Mouse (Mus musculus) thymus, postnatal 10 days (tissue): Measurements from ENCODE around the gene Zkscan6.

Source experiments
- DNase-seq, 2 experiments: peaks; one replicate each; pipeline ENCODE4 v3.0.0; 2021; ENCODE audit warnings: low spot score in 2 of 2

The Zkscan6 gene

GRCm38 (mm10) chr11:65806909-65807504 is at the start of gene Zkscan6:
Zkscan6 (plus strand) TSS chr11:65807175.
- peak; percentile 83 to 84 for DNase-seq

GRCm38 (mm10) chr11:65759350-65759749 is 47.6 kb upstream of the Zkscan6 start:
- no peak for DNase-seq

- no peak for DNase-seq
Measured at GRCm38 (mm10) chr11:65760912-65761311, 46.1 kb upstream of the Zkscan6 start.

GRCm38 (mm10) chr11:65768445-65768844 is 38.5 kb upstream of the Zkscan6 start:
- no peak for DNase-seq

- DNase-seq, result no peak
Measured at GRCm38 (mm10) chr11:65769990-65770389, 37.0 kb upstream of the Zkscan6 start.

- no peak for DNase-seq
Measured at GRCm38 (mm10) chr11:65771546-65771945, 35.4 kb upstream of the Zkscan6 start.

- no peak for DNase-seq
Measured at GRCm38 (mm10) chr11:65773535-65773934, 33.4 kb upstream of the Zkscan6 start.

GRCm38 (mm10) chr11:65773946-65774656 is 32.9 kb upstream of the Zkscan6 start:
- no peak for DNase-seq

- DNase-seq, result no peak
Measured at GRCm38 (mm10) chr11:65776906-65777611, 29.9 kb upstream of the Zkscan6 start.

GRCm38 (mm10) chr11:65777810-65778209 is 29.2 kb upstream of the Zkscan6 start:
- DNase-seq, result no peak

- DNase-seq, result no peak
Measured at GRCm38 (mm10) chr11:65779066-65779465, 27.9 kb upstream of the Zkscan6 start.

- DNase-seq, result no peak
Measured at GRCm38 (mm10) chr11:65779578-65779977, 27.4 kb upstream of the Zkscan6 start.

- no peak for DNase-seq
Measured at GRCm38 (mm10) chr11:65781596-65781995, 25.4 kb upstream of the Zkscan6 start.

GRCm38 (mm10) chr11:65786160-65786559 is 20.8 kb upstream of the Zkscan6 start:
- no peak for DNase-seq

GRCm38 (mm10) chr11:65787421-65788151 is 19.4 kb upstream of the Zkscan6 start:
- DNase-seq, result peak; percentile 4 to 18

GRCm38 (mm10) chr11:65788154-65788553 is 18.8 kb upstream of the Zkscan6 start, which contains the start of gene Map2k4:
Map2k4 (minus strand) TSS chr11:65788297.
- peak; percentile 86 to 94 for DNase-seq

GRCm38 (mm10) chr11:65794428-65795219 is 12.4 kb upstream of the Zkscan6 start:
- DNase-seq, result no peak

GRCm38 (mm10) chr11:65795896-65796295 is 11.1 kb upstream of the Zkscan6 start:
- no peak for DNase-seq

- DNase-seq, result no peak
Measured at GRCm38 (mm10) chr11:65801899-65802298, 5.1 kb upstream of the Zkscan6 start.

- DNase-seq, result peak; percentile 33 to 40
Measured at GRCm38 (mm10) chr11:65806321-65806904, 562 bp upstream of the Zkscan6 start.

- no peak for DNase-seq
Measured at GRCm38 (mm10) chr11:65807601-65808000, 626 bp downstream of the Zkscan6 start.
